Mouse (Mus musculus): Measurements from ENCODE around the gene Chn2. TPM values are rescaled to one million over a fixed set of nuclear protein-coding genes. Genes with fewer than 3 reads are reported as not detected.
A peak's percentile ranks its signal among the peaks of the same experiment; 100 is the strongest.

Gene Chn2
- polyA plus RNA-seq, 1 experiment from 2014 or later, result 15.3 TPM

GRCm38 (mm10) chr6:54320236-54320635 lies 280.9 kb downstream of the Chn2 start:
- Histone ChIP-seq H3K4me3 (ENCODE audit: low read depth, low read length) (no peak overlapping the region), H3K4me1 (ENCODE audit: control insufficient read depth, insufficient read depth, low read length) (no peaks in the 10 kb centered on the region), H3K9me3 (ENCODE audit: control insufficient read depth, low read length) (no peaks in the 10 kb centered on the region), H3K27me3 (replicated peaks; ENCODE audit: control insufficient read depth, insufficient read depth, low read length) (peaks cover 12% of the 10 kb centered on the region), H3K4me2 (ENCODE audit: low read depth, low read length) (no peak overlapping the region), H3K9ac (ENCODE audit: low read depth, low read length) (no peak overlapping the region), H3K27ac (replicated peaks; ENCODE audit: low read depth, low read length) (no peak overlapping the region), H3K36me3 (ENCODE audit: control insufficient read depth, insufficient read depth, low read length) (no peaks in the 10 kb centered on the region)
- ATAC-seq (ENCODE audit: low read depth), result no peak
- DNase-seq (ENCODE audit: low spot score), result no peak
- 66% methylated on average over 1 of the region's 1 CpGs for WGBS

GRCm38 (mm10) chr6:54325246-54325885 lies 286.0 kb downstream of the Chn2 start, which contains the start of gene Prr15:
Gene Prr15 (plus strand): TSS chr6:54325835.
- Histone ChIP-seq H3K4me3 (ENCODE audit: low read depth, low read length) (peak within 1 kb of the TSS; percentile 41), H3K4me2 (ENCODE audit: low read depth, low read length) (peak within 1 kb of the TSS; percentile 90), H3K27ac (replicated peaks; ENCODE audit: low read depth, low read length) (no peak within 1 kb of the TSS), H3K27me3 (replicated peaks; ENCODE audit: control insufficient read depth, insufficient read depth, low read length) (peaks cover 52% of the 10 kb centered on the region), H3K9me3 (ENCODE audit: control insufficient read depth, low read length) (no peaks in the 10 kb centered on the region), H3K4me1 (ENCODE audit: control insufficient read depth, insufficient read depth, low read length) (peaks cover 11% of the 10 kb centered on the region; the same call in 1 of the 2 replicates), H3K36me3 (ENCODE audit: control insufficient read depth, insufficient read depth, low read length) (no peaks in the 10 kb centered on the region), H3K9ac (ENCODE audit: low read depth, low read length) (peak within 1 kb of the TSS; percentile 56; the same call in 1 of the 2 replicates)
- DNase-seq (ENCODE audit: low spot score), result no peak
- WGBS, result 50% methylated on average over 3 of the region's 3 CpGs
- no peak for ATAC-seq (ENCODE audit: low read depth)

- H3K27ac ChIP-seq (replicated peaks; ENCODE audit: low read depth, low read length), result no peak overlapping the region
- peaks cover 52% of the 10 kb centered on the region for H3K27me3 ChIP-seq (replicated peaks; ENCODE audit: control insufficient read depth, insufficient read depth, low read length)
- ATAC-seq (ENCODE audit: low read depth) (peak; percentile 88), DNase-seq (ENCODE audit: low spot score) (peak; percentile 87)
- no peaks in the 10 kb centered on the region for H3K36me3 ChIP-seq (ENCODE audit: control insufficient read depth, insufficient read depth, low read length)
- H3K4me1 ChIP-seq (ENCODE audit: control insufficient read depth, insufficient read depth, low read length), result peaks cover 19% of the 10 kb centered on the region
- peak overlapping the region; percentile 90 for H3K4me2 ChIP-seq (ENCODE audit: low read depth, low read length)
- H3K9ac ChIP-seq (ENCODE audit: low read depth, low read length), result peak overlapping the region; percentile 56
- H3K4me3 ChIP-seq (ENCODE audit: low read depth, low read length), result peak overlapping the region; percentile 41
- 0% methylated on average over 48 of the region's 53 CpGs for WGBS
- no peaks in the 10 kb centered on the region for H3K9me3 ChIP-seq (ENCODE audit: control insufficient read depth, low read length)
Observed at GRCm38 (mm10) chr6:54326671-54327625, 287.6 kb downstream of the Chn2 start.

- Histone ChIP-seq H3K36me3 (ENCODE audit: control insufficient read depth, insufficient read depth, low read length) (no peaks in the 10 kb centered on the region), H3K27ac (replicated peaks; ENCODE audit: low read depth, low read length) (no peak overlapping the region), H3K9ac (ENCODE audit: low read depth, low read length) (peak overlapping the region; percentile 56), H3K4me3 (ENCODE audit: low read depth, low read length) (peak overlapping the region; percentile 41), H3K9me3 (ENCODE audit: control insufficient read depth, low read length) (no peaks in the 10 kb centered on the region), H3K27me3 (replicated peaks; ENCODE audit: control insufficient read depth, insufficient read depth, low read length) (peaks cover 52% of the 10 kb centered on the region), H3K4me1 (ENCODE audit: control insufficient read depth, insufficient read depth, low read length) (peaks cover 24% of the 10 kb centered on the region), H3K4me2 (ENCODE audit: low read depth, low read length) (peak overlapping the region; percentile 90)
- ATAC-seq (ENCODE audit: low read depth) (no peak), DNase-seq (ENCODE audit: low spot score) (peak; percentile 69)
- 2% methylated on average over 28 of the region's 28 CpGs for WGBS
Observed at GRCm38 (mm10) chr6:54327626-54328003, 288.3 kb downstream of the Chn2 start.

- no peak for ATAC-seq (ENCODE audit: low read depth)
- H3K9ac ChIP-seq (ENCODE audit: low read depth, low read length), result no peak overlapping the region
- H3K27me3 ChIP-seq (replicated peaks; ENCODE audit: control insufficient read depth, insufficient read depth, low read length), result peaks cover 55% of the 10 kb centered on the region
- no peak overlapping the region for H3K4me2 ChIP-seq (ENCODE audit: low read depth, low read length)
- H3K4me3 ChIP-seq (ENCODE audit: low read depth, low read length), result no peak overlapping the region
- no peaks in the 10 kb centered on the region for H3K9me3 ChIP-seq (ENCODE audit: control insufficient read depth, low read length)
- 93% methylated on average over 5 of the region's 5 CpGs for WGBS
- no peak for DNase-seq (ENCODE audit: low spot score)
- no peaks in the 10 kb centered on the region for H3K36me3 ChIP-seq (ENCODE audit: control insufficient read depth, insufficient read depth, low read length)
- peaks cover 28% of the 10 kb centered on the region for H3K4me1 ChIP-seq (ENCODE audit: control insufficient read depth, insufficient read depth, low read length)
- H3K27ac ChIP-seq (replicated peaks; ENCODE audit: low read depth, low read length), result no peak overlapping the region
Observed at GRCm38 (mm10) chr6:54328783-54329182, 289.4 kb downstream of the Chn2 start.

- DNase-seq (ENCODE audit: low spot score), result no peak
- H3K27me3 ChIP-seq (replicated peaks; ENCODE audit: control insufficient read depth, insufficient read depth, low read length), result peaks cover 48% of the 10 kb centered on the region
Observed at GRCm38 (mm10) chr6:54329598-54329997, 290.2 kb downstream of the Chn2 start.

GRCm38 (mm10) chr6:54330166-54330565 lies 290.8 kb downstream of the Chn2 start:
- DNase-seq (ENCODE audit: low spot score) (no peak), ATAC-seq (ENCODE audit: low read depth) (no peak)
- H3K36me3 ChIP-seq (ENCODE audit: control insufficient read depth, insufficient read depth, low read length), result no peaks in the 10 kb centered on the region
- no peak overlapping the region for H3K4me2 ChIP-seq (ENCODE audit: low read depth, low read length)
- peaks cover 44% of the 10 kb centered on the region for H3K27me3 ChIP-seq (replicated peaks; ENCODE audit: control insufficient read depth, insufficient read depth, low read length)
- 80% methylated on average over 10 of the region's 10 CpGs for WGBS
- no peaks in the 10 kb centered on the region for H3K9me3 ChIP-seq (ENCODE audit: control insufficient read depth, low read length)
- no peak overlapping the region for H3K9ac ChIP-seq (ENCODE audit: low read depth, low read length)
- H3K27ac ChIP-seq (replicated peaks; ENCODE audit: low read depth, low read length), result no peak overlapping the region
- H3K4me3 ChIP-seq (ENCODE audit: low read depth, low read length), result no peak overlapping the region
- peaks cover 28% of the 10 kb centered on the region for H3K4me1 ChIP-seq (ENCODE audit: control insufficient read depth, insufficient read depth, low read length)

More at GRCm38 (mm10) chr6:54329598-54329997, 290.2 kb downstream of the Chn2 start:
- Histone ChIP-seq H3K4me1 (ENCODE audit: control insufficient read depth, insufficient read depth, low read length) (peaks cover 28% of the 10 kb centered on the region), H3K9me3 (ENCODE audit: control insufficient read depth, low read length) (no peaks in the 10 kb centered on the region), H3K27ac (replicated peaks; ENCODE audit: low read depth, low read length) (no peak overlapping the region), H3K4me3 (ENCODE audit: low read depth, low read length) (no peak overlapping the region), H3K36me3 (ENCODE audit: control insufficient read depth, insufficient read depth, low read length) (no peaks in the 10 kb centered on the region), H3K4me2 (ENCODE audit: low read depth, low read length) (no peak overlapping the region), H3K9ac (ENCODE audit: low read depth, low read length) (no peak overlapping the region)
- no peak for ATAC-seq (ENCODE audit: low read depth)
- WGBS, result 81% methylated on average over 3 of the region's 3 CpGs

GRCm38 (mm10) chr6:54331765-54332164 lies 292.4 kb downstream of the Chn2 start:
- WGBS, result 17% methylated on average over 10 of the region's 10 CpGs
- peak; percentile 74 for ATAC-seq (ENCODE audit: low read depth)
- H3K4me2 ChIP-seq (ENCODE audit: low read depth, low read length), result peak overlapping the region; percentile 7; the same call in 1 of the 2 replicates
- no peak overlapping the region for H3K9ac ChIP-seq (ENCODE audit: low read depth, low read length)
- peak; percentile 84 for DNase-seq (ENCODE audit: low spot score)
- H3K4me1 ChIP-seq (ENCODE audit: control insufficient read depth, insufficient read depth, low read length), result peaks cover 24% of the 10 kb centered on the region
- no peak overlapping the region for H3K27ac ChIP-seq (replicated peaks; ENCODE audit: low read depth, low read length)
- H3K9me3 ChIP-seq (ENCODE audit: control insufficient read depth, low read length), result no peaks in the 10 kb centered on the region
- no peak overlapping the region for H3K4me3 ChIP-seq (ENCODE audit: low read depth, low read length)
- H3K36me3 ChIP-seq (ENCODE audit: control insufficient read depth, insufficient read depth, low read length), result no peaks in the 10 kb centered on the region
- peaks cover 33% of the 10 kb centered on the region for H3K27me3 ChIP-seq (replicated peaks; ENCODE audit: control insufficient read depth, insufficient read depth, low read length)
